Mouse (Mus musculus): Measurements from ENCODE around the gene Armc12.

Gene Armc12

DNA sequence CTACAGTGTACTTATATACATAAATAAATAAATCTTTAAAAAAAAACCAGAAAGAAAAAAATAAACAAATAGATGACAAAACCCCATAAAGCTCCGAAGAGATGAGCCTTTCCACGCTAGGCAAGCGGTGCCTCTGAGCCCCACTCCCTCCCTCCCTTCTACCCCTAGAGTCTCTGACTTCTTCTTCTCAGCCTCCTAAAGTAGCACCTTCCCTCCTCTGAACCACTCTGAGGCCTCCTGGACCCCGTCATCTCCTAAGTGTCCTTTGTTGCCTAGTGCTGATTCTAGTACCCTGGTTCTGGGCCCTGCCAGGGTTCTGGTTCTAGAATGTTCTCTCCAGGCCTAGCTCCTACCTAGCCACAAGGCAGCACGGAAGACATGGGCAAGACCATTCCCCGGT lies at the start of gene Armc12:
TSS of gene Armc12 (plus strand) at position 301 of the 400 bp plus-strand sequence.
- DNase-seq = no peak

DNA sequence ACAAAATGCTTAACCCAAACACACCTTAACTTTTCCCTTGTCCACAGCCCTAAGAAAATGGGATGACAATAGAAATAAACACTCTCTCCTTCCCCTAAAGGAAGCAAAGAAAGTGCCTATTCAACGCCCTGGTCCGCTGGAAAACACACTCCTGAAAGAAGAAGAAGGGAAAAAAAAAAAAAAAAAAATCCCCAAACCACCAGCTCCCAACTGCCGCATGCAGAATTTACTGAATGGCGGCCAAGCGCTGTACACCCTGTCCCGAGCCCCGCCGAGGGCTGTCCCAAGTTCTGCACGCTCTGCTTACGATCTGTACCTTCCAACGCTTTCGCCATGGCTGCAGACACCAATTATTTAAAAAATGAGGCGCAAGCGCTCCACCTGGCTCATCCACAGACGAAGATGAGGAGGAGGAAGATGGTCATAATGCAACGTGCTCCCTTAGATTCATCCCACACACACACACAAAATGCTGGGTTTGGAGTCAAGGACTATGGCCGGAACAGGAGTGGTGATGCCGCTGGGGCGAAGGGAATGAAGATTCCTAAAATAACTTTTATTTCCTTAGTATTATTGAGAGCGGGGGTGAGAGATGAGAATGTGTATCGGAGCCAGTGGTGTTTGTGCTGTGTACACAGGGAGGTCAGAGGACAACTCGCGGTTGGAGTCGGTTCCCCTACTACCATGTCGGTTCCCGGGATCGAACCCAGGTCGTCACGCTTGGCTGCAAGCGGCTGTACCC lies 45.7 kb upstream of the Armc12 start:
- peak; percentile 23 for DNase-seq

DNA sequence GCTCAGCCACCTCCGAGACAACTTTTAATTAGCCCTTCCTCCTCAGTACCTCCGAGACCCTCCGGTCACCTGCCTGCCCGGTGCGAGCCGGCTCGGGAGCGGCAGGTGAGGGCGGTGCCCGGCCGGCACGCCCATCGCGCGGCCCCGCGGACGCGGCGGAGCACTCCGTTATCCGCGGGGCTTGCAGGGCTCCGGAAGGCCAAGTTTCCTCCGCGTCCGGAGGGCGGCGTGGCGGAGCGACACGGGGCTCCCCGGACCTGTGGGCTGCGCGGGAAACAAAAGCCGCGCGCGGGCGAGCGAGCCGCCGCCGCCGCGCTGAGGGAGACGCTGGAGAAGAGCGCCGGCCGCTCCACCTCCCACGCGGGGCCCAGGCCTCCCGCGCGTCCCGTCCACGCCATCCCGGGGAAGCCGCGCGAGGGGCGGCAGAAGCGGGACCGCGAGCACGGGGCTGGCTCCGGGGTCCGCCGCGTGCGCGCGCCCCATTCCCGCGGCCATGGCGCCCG lies 45.1 kb upstream of the Armc12 start:
- peak; percentile 42 for DNase-seq

DNA sequence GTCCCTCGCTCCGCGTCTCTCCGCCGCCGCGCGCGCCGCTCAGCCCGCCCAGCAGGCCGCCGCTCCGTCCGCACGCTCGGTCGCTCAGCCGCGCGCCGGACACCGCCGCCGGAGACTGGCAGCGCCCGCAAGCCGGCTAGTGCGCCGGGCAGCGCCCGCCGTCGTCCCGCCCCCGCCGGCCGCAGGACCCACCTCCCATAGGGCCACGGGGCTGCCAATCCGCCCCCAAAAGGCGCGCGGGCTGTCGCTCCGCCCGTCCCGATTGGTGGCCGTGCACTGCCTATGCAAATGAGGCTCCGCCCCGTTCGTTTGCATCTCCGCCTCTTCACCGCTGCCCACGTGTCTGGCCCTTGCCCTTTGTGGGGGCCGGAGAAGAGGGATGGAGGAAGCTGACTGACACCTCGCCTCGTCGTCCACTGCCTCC lies 44.6 kb upstream of the Armc12 start:
- DNase-seq = peak; percentile 96

DNA sequence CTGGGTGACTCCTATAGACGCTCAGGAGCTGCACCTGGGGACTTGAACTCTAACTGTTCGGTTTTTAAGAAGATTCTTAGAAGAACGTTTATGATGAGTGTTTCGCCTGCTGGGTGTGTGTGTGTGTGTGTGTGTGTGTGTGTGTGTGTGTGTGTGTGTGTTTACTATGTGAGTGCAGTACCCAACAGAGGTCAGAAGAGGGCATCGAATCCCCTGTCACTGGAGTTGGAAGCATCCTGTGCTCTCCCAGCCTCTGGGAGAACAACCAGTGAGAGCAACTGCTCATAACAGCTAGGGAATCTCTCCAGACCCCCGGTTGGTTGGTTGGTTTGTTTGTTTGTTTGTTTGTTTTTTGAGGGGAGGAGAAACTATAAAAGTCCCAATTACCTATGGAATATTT lies 43.9 kb upstream of the Armc12 start:
- DNase-seq = no peak

DNA sequence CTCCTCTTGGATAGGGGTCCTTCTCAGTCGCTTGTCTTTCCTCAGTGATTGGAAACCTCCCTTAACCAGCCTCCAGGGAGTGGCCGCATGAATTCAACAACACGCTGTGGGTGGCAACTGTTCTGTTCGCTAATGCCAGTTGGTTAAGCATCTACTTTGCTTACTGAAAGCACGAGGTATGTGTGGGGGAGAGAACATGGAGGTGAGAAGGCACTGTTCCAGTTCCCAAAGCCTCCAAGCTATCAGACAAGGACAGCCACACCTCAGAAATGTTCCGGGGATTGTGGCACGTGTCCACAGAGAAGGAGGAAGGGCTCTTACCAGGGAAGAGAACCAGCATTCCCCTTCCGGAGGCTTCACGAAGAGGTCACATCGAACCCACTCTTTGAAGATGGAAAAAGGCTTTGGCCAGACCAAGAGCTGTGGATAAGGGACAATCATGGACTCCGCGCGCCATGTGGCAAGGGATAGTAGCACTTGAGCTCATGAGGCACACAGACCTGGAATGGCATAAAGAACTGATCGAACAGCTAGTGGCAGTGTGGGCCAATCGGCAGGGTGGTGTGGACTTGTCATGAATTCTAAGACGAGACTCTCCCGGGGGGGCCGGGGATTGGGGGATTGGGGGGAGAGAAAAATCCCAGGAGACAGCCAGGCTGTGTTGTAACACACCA lies 42.9 kb upstream of the Armc12 start:
- DNase-seq = no peak

DNA sequence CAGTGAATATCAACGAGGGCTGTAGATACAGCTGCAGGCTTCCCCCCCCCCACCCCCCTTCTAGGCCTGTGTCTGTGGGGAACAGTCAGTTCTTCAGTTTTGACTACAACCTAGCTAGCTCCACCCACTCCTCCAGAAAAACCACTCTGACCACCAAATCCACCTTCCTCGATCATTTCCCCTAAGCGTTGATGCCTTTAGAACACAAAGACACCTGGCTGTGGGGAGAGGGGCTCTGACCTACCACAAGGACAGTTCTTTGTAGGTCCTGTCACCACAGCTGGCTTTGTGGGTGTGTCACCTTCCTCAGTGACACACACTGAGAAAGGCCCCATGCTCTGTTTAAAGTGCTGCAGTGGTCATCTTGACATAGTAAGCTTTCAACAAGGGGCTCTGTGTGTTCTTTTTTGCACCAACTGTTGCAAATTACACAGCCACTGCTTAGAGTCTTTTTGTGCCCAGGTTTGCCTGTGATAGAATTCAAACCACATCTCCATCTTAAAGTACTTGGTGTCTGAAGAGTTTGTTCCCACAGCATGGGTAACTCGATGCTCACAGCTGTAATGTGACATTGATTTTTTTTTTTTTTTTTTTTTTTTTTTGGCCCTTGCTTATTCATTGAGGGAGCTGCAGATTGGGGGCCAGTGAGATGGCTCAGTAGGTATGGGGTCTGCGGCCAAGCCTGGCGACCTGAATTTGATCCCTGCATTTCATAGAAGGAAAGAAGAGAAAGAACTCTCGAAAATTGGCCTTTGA lies 42.2 kb upstream of the Armc12 start:
- DNase-seq = no peak

DNA sequence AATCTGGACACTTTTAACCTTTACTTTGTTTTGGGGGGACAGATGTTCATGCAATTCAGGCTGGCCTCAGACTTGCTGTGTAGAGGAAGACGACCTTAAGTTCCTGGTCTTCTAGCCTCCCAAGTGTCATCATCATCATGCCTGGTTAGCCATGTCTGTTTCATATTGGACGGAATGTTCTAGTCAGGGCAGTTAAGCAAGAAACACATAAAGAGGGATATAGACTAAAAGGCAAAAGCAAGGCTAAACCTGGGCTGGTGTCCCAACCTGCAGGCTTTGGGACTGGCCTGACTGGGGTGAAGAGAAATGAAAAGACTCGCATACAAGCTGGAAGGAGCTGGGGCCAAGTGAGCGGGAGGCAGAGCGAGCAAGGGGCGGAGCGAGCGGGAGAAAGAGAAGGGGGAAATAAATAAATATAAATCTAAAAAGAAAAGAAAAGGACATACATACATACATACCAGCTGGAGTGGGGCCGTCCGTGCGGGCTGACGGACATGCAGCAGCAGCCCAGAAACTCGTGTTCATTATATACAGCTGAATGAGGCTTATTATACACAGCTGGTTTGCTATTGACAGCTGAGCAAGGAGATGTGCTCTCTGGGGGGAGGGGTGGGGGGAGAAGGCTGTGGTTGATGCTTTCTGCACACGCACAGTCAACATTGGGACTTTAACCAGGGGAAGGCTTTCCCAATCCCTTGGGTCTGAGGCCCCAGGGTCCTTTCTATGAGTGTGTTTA lies 39.4 kb upstream of the Armc12 start:
- DNase-seq = no peak

DNA sequence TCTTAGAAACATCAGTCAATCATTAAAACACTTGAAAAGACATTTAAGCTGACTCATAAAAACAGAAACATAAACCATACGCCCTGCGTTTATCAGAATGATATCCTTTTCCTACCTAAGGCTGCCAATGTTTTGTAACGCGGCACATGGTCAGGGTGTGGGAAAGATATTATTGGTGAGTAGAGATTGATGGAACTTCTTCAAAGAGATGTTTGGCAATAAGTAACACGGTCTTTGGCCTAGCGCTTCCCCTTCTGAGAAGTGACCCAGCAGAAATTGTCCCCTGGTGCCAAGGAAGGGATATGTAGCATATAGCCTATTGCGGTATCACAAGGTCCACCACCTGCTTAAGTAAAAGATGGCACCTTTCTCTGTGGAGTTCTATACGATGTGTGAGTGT lies 34.8 kb upstream of the Armc12 start:
- DNase-seq = no peak

DNA sequence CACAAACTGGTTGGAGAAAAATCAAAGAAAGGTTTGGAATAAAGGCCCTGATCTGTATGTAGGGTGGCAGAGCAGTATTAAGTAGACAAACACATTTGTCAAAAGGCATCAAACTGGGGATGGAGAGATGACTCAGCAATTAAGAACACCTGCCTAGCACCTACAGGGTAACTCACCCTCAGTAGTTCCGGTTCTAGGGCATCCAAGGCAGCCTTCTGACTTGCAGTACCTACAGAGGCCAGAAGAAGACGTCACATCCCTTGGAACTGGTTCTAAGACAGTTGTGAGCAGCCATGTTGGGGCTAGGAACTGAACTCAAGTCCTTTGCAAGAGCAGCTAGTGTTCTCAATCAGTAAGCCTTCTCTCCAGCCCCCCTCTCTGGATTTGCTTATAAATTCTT lies 31.4 kb upstream of the Armc12 start:
- DNase-seq = no peak

DNA sequence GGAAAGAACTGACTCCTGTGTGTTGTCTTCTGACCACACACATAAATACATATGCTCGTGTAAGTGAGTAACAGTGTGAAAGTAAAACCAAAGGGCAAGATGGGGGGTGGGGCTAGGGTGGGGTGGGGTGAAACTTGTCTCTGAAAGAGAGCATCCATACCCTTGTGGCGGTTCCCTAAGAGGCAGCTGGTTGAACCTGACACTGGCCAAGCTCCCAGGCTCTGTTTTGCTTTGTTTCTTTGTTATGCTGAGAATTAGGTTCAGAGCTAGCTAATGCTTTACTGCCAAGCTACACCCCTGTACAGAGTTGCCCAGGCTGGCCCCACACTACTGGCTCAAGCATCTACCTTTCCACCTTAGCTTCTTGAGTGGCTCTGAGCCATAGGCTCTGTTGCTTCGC lies 30.1 kb upstream of the Armc12 start:
- no peak for DNase-seq

DNA sequence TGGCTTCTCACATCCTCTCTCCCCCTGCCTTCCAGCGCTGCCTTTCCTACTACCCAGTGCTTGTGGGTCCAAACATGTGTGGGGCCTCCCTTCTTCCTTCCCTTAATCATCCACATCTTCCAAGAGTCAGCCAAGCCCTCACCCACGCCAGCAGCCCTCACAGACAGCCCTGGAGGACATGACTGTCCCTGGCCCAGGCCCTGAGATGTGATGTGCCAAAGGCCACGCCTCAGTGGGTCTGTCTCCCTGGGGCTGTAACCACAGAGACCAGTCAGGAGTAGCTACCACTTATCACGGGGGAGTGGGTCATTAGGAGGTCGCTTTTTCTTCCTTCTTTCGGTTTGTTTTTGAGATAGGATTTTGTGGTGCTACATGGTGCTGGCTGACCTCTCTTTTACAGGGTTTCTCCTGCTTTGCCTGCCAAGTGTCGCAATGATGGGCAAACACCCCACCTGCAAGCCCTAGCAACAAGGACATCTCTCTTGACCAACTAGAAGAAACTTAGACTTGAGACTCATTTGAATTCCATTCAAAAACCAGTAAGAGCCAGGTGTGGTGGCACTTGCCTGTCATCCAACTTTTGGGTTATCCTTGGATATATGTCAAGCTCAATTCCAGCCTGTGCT lies 28.3 kb upstream of the Armc12 start:
- no peak for DNase-seq

DNA sequence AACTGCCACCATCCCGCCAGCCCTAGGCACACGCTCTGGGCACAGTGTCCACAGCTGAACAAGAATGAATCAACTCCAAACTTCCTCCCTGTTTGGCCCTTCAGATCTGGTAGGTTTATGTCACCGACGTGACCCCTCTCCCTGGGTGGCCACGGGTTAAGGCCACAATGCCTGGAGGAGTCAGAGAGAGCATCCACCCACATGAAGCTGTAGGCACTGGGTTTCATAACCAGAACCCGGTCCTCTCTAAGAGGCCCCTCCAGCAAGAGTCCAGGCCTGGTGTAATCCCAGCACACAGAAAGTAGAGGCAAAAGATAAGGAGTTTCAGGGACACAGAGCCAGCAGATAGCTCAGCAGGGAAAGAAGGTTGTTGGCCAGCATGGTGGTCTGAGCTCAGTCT lies 26.4 kb upstream of the Armc12 start:
- no peak for DNase-seq

DNA sequence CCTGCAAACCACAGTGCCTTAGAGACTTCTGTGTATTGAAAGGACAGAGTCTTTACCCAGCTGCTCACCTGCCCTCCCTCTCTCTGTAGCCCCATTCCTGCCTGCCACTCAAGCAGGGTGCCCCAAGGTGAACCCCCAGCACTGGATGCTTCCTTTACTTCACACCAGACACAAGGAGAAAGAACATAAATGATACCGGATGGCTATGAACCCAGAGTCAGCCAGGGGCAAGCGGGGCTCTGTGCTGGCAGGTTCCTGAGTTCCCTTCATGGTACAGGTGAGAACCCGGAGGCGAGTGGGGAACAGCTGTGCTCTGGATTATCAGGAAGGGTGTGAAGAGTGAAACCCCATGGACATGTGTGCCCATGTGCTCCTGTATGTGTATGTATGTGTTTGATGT lies 25.0 kb upstream of the Armc12 start:
- no peak for DNase-seq

DNA sequence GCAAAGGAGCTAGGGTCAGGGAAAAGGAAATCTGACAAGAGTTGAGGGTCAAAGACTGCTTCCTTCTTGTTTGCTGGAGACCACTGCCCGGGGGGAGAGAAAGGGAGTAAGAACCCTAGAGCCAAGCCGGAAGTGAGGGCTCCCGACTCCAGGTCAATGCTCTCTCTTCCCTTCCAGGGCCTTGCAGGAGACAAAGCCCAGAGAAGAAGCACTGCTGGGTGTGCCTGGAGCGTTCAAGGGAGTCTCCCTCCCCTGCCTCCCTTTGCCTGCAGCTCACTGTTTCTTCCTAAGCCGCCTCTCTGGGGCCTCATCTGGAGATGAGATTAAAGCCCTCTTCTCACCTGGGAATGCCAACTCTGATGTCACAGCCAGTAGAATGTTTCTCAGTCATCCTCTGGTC lies 23.7 kb upstream of the Armc12 start:
- DNase-seq = no peak

DNA sequence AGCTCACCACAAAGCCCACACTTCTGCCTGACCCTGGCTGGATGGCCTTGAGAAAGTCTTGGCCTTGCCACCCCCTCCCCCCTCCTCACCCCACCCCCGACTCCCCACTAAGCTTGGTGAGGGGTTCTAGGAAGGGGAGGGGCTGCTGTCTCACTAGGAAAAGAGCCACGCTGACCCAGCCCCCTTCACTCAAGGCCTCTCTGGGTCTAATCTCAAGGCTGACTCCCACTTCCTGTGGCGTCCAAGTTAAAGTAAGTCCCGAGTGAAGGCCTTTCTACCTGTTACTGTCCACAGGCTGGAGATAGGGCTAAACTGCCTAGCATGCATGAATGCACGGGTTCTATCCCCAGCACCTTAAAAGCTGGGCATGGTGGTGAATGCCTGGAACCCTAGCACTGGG lies 23.1 kb upstream of the Armc12 start:
- DNase-seq = no peak

DNA sequence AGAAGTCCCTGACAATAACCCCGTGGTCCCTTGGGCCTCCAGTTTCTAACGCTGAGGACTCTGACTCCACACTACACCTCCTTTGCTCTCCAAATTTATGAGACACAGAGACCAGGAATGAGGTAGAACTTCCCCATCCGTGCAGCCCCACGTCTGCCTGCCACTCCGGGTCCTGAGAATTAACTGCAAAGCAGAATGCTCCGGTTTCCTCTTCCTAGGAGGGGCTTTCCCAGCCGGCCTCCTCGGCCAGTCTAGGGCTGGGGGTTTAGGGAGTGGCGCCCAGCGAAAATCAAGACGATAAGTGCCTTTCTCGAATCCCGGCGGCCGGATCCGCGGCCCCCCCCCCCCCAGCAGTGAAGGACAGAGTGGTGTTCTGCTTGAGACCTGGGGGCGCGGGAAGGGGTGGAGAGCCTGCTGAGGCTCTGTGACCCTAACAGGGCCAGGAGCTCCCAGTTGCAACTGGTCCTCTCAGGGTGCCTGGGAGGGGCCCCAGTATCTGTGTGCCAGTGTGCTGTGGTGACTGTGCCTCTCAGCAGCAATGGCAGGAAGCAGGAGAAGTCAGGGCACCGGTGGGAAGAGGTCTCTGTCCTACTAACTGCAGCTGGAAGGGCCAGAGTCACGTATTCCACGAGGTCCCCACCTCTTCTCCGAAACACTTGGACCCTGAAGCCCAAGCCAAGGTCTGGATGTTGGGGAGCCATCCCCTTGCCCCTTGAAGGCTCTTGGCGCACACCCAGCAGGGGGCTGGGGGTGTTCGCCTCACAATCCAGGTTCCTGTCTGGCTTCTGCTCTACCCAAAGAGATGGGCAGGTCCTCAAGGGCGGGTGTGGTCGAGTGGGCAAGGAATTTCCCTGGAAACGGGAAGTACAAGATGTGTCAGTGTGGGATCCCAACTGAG lies 19.9 kb upstream of the Armc12 start:
- DNase-seq = peak; percentile 24

DNA sequence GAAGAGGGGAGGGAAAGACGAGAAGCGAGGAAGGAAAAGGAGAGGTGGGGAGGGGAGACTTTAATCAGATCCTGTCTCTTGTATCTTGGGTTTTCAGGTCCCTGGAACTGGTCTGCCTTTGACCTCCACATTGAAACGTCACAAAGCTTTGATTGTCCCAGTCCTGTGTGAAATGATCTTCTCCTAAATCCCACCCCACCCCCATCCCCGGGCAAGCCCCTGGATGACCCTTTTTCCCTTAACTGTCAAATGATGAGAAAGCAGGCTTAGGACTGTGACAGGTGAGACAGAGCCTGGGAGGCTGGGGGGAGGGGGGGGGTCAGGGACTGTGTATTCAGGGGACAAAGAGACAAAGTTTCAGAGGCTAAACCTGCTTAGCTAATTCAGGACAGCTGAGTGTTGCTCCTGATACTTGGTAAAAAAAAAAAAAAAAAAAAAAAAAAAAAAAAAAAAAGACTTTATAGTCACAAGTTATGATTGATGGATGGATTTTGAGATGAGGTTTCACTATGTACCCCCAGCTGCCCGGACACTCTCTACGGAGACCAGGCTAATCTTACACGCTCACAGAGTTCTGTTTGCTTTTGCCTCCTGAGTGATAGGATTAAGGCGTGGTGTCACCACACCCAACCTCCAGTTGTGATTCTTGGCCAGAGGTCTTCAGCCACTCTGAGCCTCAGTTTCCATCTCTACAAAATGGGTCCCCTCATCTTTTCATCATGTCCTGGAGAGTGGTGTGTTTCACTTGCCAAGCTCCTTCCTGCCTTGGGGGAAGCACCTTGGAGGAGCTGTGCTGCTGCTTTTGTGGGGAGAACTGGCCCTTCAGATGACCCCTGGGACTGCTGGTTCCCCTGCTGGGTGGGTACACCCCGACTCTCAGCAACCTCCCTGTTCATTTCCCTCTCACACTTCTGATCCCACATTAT lies 18.7 kb upstream of the Armc12 start:
- DNase-seq = no peak

DNA sequence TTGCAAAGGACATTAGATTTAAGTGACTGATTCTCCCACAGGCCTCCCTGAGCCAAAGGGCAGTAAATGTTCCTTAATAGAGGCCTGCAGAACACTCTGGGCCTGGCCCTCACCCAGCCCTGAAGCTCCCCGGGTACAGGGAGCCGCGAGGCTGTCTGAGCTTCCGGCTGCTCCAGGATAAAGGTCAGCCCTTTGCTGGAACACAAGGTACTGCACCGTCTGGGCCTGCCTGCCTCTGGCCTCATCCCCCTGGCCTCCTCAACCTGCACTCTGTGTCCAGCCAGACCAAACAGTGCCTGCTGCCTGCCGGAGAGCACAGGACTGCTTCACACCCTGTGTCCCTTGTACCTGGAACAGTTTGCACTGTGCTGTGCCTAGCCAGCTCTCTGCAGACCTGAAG lies 17.9 kb upstream of the Armc12 start:
- no peak for DNase-seq

DNA sequence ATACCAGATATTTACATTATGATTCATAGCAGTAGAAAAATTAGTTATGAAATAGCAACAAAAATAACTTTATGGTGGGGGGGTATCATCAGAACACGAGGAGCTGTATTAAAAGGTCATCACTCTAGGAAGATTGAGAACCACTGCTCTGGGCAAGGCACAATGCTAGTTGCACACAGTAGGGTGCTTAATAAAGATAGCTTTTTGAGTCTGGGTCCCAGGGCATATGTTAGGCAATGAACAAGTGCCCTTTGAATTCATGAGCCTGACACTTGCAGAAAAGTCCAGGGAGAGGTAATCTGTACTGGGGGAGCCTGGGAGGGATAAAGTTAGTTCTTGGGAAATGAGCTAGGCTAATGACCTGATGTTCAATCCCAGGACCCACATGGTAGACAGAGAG lies 17.3 kb upstream of the Armc12 start:
- no peak for DNase-seq

Measured in liver (tissue).